Mouse (Mus musculus): ENCODE results near the gene Cep44.
A peak's percentile ranks its signal among the peaks of the same experiment; 100 is the strongest.

The Cep44 gene

DNA sequence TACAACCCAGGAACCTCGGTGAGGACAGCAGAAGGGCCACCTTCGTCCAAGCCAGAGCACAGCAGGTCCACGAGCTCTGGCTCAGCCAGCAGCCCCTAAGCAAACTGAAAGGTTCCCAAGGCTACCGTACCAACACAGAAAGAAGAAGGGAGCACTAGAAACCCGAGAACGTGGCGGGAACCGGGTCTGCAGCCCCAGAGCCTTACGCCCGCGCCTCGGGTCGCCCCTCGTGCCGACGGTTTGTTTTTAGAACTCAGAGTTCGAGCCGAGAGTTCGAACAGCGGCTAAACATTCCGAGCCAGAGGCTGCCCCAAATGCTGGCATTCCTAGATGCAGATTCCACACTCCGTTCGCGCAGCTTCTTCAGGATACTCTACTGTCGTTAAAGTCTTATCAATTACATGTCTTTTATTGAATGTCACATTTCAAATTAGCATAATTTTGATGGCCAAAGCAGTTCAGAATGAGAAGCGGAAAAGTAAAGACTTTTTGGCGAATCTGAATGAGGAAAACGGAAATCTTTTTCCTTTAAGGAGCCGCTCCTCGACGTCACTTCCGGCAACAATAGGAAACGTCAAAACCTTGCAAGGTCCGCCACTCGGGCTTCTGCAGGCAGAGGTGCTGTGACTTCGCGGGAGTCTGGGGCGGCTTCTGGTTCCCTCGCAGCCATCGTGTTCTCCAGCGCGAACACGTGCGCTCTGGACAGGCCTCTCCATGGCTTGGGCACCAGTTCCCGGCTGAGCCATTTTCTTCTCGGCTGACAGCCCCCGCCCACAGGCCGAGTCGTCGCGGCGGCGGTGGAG is at the start of gene Cep44, which contains the start of gene Fbxo8:
Gene Cep44 (minus strand): TSS at position 490 of the 803 bp plus-strand sequence.
Gene Fbxo8 (plus strand): TSS at position 533 of the 803 bp plus-strand sequence.
- peak; percentile 81 for DNase-seq (ENCODE audit: low read depth, low spot score)

- DNase-seq (ENCODE audit: low read depth, low spot score): no peak
These were observed 40.7 kb upstream of the Cep44 start for GRCm38 (mm10) chr8:56591502-56591901.

- no peak for DNase-seq (ENCODE audit: low read depth, low spot score)
These were observed 40.2 kb upstream of the Cep44 start for GRCm38 (mm10) chr8:56591084-56591483.

DNA sequence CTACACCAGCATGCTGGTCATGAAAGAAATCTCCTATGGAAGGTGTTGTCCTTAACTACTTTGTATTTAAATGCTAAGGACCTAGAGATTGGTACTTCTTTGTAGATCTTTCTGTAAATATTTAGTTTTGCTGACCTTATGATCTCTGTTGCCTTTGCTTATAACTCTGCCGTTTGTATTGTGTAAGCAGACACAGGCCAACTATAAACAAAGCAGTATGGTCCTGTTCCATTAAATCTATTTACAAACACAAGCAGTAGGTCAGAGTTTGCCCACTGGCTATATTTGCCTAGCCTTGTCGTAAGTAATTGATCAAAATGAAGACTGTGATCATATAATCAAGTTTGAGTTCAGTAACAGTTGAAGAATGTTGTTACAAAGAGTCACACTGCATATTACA is 38.2 kb upstream of the Cep44 start:
- no peak for DNase-seq (ENCODE audit: low read depth, low spot score)

DNA sequence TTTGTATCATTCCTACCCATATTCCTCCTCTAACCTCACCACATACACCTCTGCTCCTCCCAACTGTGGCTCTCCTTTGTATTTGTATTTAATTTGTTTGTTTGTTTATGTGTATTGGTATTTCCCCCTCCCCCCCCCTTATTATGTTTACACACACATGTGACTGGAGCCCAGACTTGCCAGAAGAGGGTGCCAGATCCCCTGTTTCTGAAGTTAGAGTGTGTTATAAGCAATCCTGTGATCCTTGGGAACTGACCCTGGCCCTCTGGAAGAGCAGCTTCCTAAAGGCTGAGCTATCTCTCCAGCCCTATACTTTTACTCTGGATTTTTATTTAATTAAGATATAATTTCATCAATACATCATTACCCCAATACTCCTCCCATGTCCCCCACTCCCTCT is 32.0 kb upstream of the Cep44 start:
- no peak for DNase-seq (ENCODE audit: low read depth, low spot score)

DNA sequence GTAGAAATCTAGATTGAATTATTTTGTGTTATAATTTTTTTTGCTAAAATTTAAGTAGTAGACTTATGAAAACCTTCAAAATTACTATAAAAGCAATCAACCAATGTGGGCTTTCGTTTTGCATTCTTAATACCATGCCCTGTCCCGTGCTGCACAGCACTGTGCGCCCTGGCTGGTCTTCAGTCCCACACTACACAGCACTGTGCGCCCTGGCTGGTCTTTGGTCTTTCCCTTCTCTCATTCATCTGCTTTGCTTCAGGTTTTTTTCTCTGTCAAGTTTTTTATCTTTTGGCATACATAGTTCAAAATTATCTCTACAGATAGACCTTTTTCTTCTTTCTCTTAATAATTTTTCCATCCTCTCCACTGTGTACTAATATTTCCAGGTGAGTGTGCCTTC is 30.1 kb upstream of the Cep44 start:
- DNase-seq (ENCODE audit: low read depth, low spot score): no peak

DNA sequence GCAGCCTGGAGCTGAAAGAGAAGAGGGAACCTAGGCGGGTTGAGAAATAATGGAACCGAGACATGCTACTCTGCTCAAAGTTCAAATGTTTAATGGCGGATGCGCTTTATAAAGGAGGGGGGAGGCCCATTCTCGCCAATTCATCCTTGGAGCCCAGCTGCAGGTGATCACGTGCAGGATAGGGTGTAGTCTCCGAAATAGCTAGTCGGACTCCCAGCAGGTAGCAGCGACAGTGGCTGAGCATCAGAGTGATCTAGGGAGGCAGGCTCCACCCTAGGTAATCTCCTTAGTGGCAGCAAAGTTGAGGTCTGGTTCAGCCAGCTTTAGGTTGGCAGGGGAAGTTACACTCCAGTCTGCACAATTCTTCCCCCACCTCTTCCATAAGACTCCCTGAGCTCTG is 16.0 kb upstream of the Cep44 start:
- no peak for DNase-seq (ENCODE audit: low read depth, low spot score)

DNA sequence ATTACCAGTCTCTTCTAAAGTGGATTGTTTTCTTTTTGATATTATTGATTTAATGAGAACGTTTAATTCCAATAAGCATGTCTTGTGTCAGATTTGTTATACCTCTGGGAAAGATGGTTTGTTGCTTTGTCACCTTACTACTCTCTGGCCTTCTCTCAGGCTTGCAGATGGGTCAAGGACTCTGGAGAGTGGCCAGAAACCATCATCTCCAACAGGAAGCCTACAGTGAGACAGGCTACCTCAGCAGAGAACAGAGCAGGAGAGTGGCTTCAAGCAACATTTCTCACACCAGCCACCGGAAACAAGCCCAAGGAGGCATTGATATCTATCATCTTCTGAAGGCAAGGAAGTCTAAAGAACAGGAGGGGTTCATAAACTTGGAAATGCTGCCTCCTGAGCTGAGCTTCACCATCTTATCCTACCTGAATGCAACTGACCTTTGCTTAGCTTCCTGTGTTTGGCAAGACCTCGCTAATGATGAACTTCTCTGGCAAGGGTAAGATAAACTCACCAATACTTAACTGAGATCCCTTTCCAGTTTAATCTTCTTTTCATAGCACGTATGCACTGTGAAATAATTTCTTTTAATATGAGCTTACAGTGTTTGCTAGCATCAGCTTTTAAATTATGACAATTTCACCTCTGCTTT is 13.7 kb upstream of the Cep44 start:
- no peak for DNase-seq (ENCODE audit: low read depth, low spot score)

- DNase-seq (ENCODE audit: low read depth, low spot score): no peak
These were observed 1.8 kb upstream of the Cep44 start for GRCm38 (mm10) chr8:56552551-56553103.

DNA sequence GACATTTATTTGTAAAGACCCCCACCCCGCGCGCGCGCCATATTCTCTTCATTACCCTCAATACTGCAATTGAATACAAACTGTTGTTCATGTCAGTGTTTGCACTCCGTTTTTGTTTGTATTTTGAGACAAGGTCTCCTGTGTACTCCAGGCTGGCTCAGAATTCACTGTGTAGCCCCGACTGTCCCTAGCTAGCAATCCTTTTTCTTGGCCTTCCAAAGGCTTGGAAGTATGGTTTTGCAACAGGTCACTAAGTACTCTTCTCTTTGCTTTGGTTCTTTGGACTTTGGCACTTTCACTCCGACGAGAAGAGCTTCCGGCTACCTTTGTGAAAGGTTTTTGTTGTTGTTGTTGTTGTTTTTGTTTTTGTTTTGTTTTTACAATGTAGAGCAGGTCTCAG is 1.2 kb upstream of the Cep44 start:
- no peak for DNase-seq (ENCODE audit: low read depth, low spot score)

DNA sequence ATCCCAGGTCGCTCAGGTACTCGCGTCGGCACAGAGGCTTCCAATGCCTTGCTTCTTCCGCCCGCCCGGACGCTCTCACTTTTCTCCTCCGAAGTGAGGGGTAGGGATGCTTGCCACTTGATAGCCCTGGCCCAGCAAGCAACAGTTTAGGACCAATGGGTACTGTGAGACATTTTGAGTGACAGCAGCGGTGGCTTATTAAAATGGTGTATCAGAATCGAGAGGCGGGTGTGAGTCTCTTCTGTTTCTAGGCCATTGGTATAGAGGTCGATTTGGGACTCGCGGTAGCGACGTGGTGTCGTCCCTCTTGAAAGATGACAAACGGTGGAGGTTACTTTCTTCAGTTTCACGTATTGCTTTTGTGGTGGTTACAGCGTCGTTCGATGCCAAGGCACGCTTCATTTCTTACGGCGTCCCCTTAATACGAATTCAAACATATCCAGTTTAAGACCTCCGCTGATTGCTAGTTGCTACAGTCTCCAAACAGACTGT is 560 bp upstream of the Cep44 start:
- DNase-seq (ENCODE audit: low read depth, low spot score): peak; percentile 86

DNA sequence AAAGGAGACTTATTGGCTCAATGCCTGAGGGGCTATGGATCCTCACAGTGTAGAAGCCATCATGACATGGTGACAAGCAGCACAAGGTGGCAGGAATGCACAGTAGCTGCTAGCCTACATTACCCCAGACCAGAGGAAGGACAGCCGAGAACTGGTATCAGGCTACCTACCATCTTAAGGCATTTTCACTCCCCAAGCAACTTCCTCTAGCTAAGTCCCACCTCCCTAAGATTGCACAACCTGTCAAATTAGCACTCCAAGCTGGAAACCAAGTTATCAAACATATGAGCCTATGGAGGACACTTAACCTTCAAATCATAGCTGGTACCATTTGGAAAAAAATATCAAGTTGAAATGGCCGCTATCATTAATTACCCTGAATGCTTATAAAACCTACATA is 3.0 kb downstream of the Cep44 start:
- DNase-seq (ENCODE audit: low read depth, low spot score): no peak

- no peak for DNase-seq (ENCODE audit: low read depth, low spot score)
These were observed 10.1 kb downstream of the Cep44 start for GRCm38 (mm10) chr8:56540706-56541105.

DNA sequence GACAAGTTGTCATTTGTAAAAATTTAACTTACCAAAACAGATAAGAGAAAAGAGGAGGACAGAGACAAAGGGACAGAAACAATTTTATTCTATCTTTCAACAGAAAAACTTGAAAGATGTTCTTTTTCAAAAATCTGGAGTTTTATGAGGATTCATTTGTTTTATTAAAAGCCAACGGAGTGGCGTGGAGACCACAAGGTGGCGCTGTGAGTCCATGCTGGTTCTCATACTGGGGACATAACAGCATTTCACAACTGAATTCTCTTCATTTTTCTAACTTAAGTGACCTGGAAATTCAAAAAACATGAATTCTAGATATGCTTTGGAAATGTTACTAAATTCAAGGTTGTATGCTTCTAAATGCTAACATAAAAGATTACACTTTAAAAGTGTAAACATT is 20.5 kb downstream of the Cep44 start:
- DNase-seq (ENCODE audit: low read depth, low spot score): peak; percentile 74

- peak; percentile 46 for DNase-seq (ENCODE audit: low read depth, low spot score)
These were observed 22.0 kb downstream of the Cep44 start for GRCm38 (mm10) chr8:56528869-56529268.

DNA sequence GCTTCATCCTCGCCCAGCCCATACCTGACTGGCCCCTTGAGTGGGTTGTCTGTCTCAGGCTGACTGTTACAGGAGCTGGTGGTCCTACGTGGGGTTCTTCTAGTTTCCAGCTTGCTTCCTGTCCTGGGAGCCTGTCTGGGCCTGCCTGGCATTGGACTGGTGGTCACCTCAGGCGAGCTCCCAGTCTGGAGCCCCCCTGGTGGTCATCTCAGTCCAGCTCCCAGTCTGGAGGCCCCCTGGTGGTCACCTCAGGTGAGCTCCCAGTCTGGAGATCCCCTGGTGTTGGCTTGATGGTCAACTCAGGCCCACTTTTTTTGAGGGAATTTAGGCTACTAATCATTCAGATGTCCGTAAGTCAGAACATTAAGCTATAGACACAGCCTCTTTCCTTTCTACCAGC is 29.8 kb downstream of the Cep44 start:
- DNase-seq (ENCODE audit: low read depth, low spot score): no peak

DNA sequence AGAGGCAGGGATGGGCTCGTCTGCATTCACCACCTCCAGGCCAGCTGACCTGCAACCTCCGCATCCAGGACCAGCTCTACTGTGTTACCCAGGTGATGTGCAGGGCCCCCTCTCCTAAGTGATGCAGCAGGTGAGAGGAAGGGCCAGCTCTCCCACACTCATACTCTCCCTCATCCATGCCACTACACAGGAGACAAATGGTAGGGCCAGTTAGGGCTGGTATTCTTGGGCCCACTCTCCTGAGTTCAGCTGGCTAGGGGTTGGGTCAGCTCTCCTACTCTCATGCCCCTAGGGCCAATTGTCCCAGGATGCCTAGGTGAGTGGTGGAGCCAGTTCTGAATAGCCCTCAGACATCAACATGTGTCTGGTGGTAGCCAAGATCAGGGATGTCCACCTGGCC is 30.6 kb downstream of the Cep44 start:
- no peak for DNase-seq (ENCODE audit: low read depth, low spot score)

DNA sequence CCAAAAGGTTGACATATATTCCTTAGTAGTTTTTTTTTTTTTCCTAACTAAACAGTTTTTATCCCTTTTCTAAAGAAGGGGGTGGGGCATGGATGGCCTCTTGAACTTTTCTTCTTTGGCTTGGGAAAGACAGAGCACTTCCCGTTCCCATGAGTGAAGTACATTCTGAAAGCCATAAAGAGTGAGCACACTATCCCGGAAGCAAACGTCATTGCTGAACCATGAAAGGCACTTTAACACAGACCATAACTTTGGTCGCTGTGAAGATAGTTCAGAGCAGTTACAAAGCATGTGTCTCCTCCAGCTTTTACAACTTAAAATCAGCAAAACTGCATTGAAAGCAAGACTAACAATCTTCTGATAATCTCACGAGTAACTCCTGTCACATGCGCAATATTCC is 32.0 kb downstream of the Cep44 start:
- DNase-seq (ENCODE audit: low read depth, low spot score): no peak

- DNase-seq (ENCODE audit: low read depth, low spot score): no peak
These were observed 41.8 kb downstream of the Cep44 start for GRCm38 (mm10) chr8:56508952-56509479.

DNA sequence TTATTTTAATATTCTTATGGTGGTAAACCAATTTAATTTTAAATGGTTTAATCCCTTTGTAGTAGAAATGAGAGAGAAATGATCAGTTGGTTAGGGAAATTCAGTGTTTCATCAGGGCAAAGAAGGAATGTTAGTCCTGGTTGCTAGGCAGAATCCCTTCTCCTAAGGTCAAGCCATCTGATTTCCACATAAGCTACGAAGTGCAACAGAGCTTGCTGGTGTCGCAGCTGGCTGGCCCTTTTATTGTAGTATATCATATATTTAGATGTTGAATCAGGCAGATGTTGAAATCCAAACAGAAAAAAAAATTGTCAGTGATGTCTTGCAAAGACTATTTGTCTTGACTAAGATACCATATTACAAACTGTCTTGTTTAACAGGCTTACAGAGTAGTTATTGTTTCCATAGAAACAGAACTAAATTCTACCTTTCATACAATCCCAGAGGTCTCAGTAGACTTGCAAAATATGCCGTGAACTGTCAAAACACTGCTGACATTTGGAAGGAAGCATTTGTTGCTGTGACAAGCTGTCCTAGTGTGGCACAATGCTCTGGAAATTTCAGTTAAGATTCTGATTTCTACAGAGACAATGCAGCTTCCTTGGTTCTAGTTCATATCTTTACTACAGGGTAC is 42.4 kb downstream of the Cep44 start:
- no peak for DNase-seq (ENCODE audit: low read depth, low spot score)

- no peak for DNase-seq (ENCODE audit: low read depth, low spot score)
These were observed 48.9 kb downstream of the Cep44 start for GRCm38 (mm10) chr8:56501911-56502310.

DNA sequence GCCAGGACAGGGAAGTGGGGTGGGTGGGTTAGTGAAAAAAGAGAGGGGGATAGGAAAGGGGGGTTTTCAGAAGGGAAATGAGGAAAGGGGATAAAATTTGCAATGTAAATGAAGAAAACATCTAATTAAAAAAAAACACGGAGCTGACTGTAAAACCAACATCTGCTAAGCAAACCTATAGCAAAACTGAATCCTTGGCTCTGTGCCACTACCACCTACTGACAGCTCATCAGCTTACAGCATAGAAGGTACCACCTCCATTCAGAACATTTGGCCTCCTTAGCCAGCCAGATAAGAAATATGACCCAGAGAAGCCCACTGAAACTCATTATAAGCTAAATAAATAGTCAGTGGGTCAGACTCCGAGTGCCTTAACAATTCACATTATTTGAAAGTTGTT is 61.4 kb downstream of the Cep44 start:
- no peak for DNase-seq (ENCODE audit: low read depth, low spot score)
